Mouse (Mus musculus) ES-E14 (cell line): Measurements from ENCODE around the gene Rnf144b. TPM values are rescaled to one million over a fixed set of nuclear protein-coding genes. Genes with fewer than 3 reads are reported as not detected.

Experiments
- DNase-seq: peaks from one replicate; pipeline ENCODE4 v3.0.0-alpha.2; 2013; ENCODE audit warnings: low read depth, low spot score
- H3K27ac ChIP-seq: 2 replicates; pipeline ENCODE4 v1.5.1; 2012; ENCODE audit warnings: low read depth, mild to moderate bottlenecking, low read length, moderate library complexity, mixed read lengths; ENCODE audit not compliant: poor library complexity, insufficient read depth, severe bottlenecking
- H3K36me3 ChIP-seq: 2 replicates; pipeline ENCODE4 v1.6.1; 2012; ENCODE audit warnings: mild to moderate bottlenecking, low read length, moderate library complexity, mixed read lengths; ENCODE audit not compliant: control insufficient read depth, poor library complexity, insufficient read depth, severe bottlenecking
- H3K4me1 ChIP-seq, 2 experiments: fragments of 150-350 bp in 1 of 2; sonication (generic) in 1 of 2; 2 replicates each; pipeline ENCODE4 v1.6.1; 2012; ENCODE audit warnings: low read length in 2 of 2, mild to moderate bottlenecking in 1 of 2, mixed read lengths in 1 of 2; ENCODE audit not compliant: control insufficient read depth in 2 of 2, insufficient read depth in 2 of 2, poor library complexity in 1 of 2
- H3K4me3 ChIP-seq, 2 experiments: fragments of 150-350 bp in 1 of 2; sonication (generic) in 1 of 2; 2 replicates each; pipeline ENCODE4 v1.5.1; 2012; ENCODE audit warnings: low read length in 2 of 2, low read depth in 1 of 2, mild to moderate bottlenecking in 1 of 2, mixed read lengths in 1 of 2; ENCODE audit not compliant: insufficient read depth in 1 of 2, poor library complexity in 1 of 2, severe bottlenecking in 1 of 2
- H3K9ac ChIP-seq: 2 replicates; pipeline ENCODE4 v1.6.1; 2012; ENCODE audit warnings: low read depth, mild to moderate bottlenecking, low read length, mixed read lengths; ENCODE audit not compliant: poor library complexity, insufficient read depth, severe bottlenecking
- H3K9me3 ChIP-seq: fragments of 150-350 bp; sonication (generic); 2 replicates; pipeline ENCODE4 v1.6.1; 2012; ENCODE audit warnings: low read depth, mild to moderate bottlenecking, low read length; ENCODE audit not compliant: control insufficient read depth, insufficient read depth
- CHD2 ChIP-seq: IDR thresholded peaks from 2 replicates; pipeline ENCODE4 v1.6.1; 2014; ENCODE audit warnings: mild to moderate bottlenecking, low read depth, low read length, inconsistent platforms
- HCFC1 ChIP-seq: IDR thresholded peaks from 2 replicates; pipeline ENCODE4 v1.6.1; 2012; ENCODE audit warnings: low read length, inconsistent platforms, borderline replicate concordance; ENCODE audit not compliant: insufficient read depth
- MAFK ChIP-seq: IDR thresholded peaks from 2 replicates; pipeline ENCODE4 v1.6.1; 2014; ENCODE audit warnings: mild to moderate bottlenecking, low read depth, low read length, inconsistent platforms; ENCODE audit not compliant: insufficient read depth
- ZC3H11A ChIP-seq: IDR thresholded peaks from 2 replicates; pipeline ENCODE4 v1.6.1; 2012; ENCODE audit warnings: low read depth, mild to moderate bottlenecking, inconsistent platforms, low read length, borderline replicate concordance
- ZNF384 ChIP-seq: IDR thresholded peaks from 2 replicates; pipeline ENCODE4 v1.6.1; 2012; ENCODE audit warnings: low read depth, low read length, inconsistent platforms
- in situ Hi-C, 2 experiments: fragments of 600-800 bp; cut with MboI; formaldehyde crosslinking; loops; one replicate each; pipeline ENCODE4 v1.15.1; 2025; ENCODE audit warnings: low sequenced_read_pairs in 2 of 2, inconsistent platforms in 1 of 2; ENCODE audit not compliant: unreplicated experiment in 2 of 2
- total RNA-seq: library from RNA; depleted of rRNA; stranded (reverse); fragments of 300-350 nt; gene quantifications from 2 replicates; pipeline ENCODE4 v1.2.3, GENCODE M21; 2012

Gene Rnf144b
- total RNA-seq, 1 experiment: 1.2 TPM

- DNase-seq: no peak
- no peaks in the 10 kb centered on the region for H3K4me1 ChIP-seq
- in situ Hi-C loops: no loop called here
- no peak overlapping the region for H3K9ac ChIP-seq
- TF ChIP-seq MAFK (no peak), ZC3H11A (no peak), CHD2 (no peak)
- no peaks in the 10 kb centered on the region for H3K36me3 ChIP-seq
- no peak overlapping the region for H3K27ac ChIP-seq
- H3K4me3 ChIP-seq: no peak overlapping the region
- no peaks in the 10 kb centered on the region for H3K9me3 ChIP-seq
Measured at GRCm38 (mm10) chr13:47112924-47113323, 9.5 kb upstream of the Rnf144b start.

- in situ Hi-C loops: no loop called here
- Histone ChIP-seq H3K9me3 (no peaks in the 10 kb centered on the region), H3K27ac (no peak overlapping the region), H3K4me3 (no peak overlapping the region), H3K36me3 (no peaks in the 10 kb centered on the region), H3K9ac (no peak overlapping the region), H3K4me1 (no peaks in the 10 kb centered on the region)
- TF ChIP-seq CHD2 (no peak), MAFK (no peak), ZNF384 (no peak), HCFC1 (no peak), ZC3H11A (no peak)
- no peak for DNase-seq
Measured at GRCm38 (mm10) chr13:47116000-47116399, 6.5 kb upstream of the Rnf144b start.

- H3K9ac ChIP-seq: no peak overlapping the region
- H3K27ac ChIP-seq: no peak overlapping the region
- peaks cover 6 to 7% of the 10 kb centered on the region in 2 experiments for H3K4me1 ChIP-seq
- no peak for DNase-seq
- no peaks in the 10 kb centered on the region for H3K36me3 ChIP-seq
- in situ Hi-C loops: no loop called here
- TF ChIP-seq ZC3H11A (no peak), HCFC1 (no peak)
- no peak overlapping the region for H3K4me3 ChIP-seq
- no peaks in the 10 kb centered on the region for H3K9me3 ChIP-seq
Measured at GRCm38 (mm10) chr13:47121333-47121889, 1.0 kb upstream of the Rnf144b start.

- H3K9me3 ChIP-seq: no peaks in the 10 kb centered on the region
- no peak overlapping the region for H3K9ac ChIP-seq
- no peak overlapping the region for H3K4me3 ChIP-seq
- no peaks in the 10 kb centered on the region for H3K36me3 ChIP-seq
- no peak for TF ChIP-seq ZNF384
- TF ChIP-seq ZC3H11A: no peak
- TF ChIP-seq CHD2: no peak
- no peak for TF ChIP-seq HCFC1
- TF ChIP-seq MAFK: no peak
- no peak for DNase-seq
- no peak overlapping the region for H3K27ac ChIP-seq
- H3K4me1 ChIP-seq: peaks cover 6 to 7% of the 10 kb centered on the region in 2 experiments
- in situ Hi-C loops: no loop called here
Measured at GRCm38 (mm10) chr13:47124449-47124848, 2.0 kb downstream of the Rnf144b start.

- H3K9me3 ChIP-seq: no peaks in the 10 kb centered on the region
- no peak overlapping the region for H3K4me3 ChIP-seq
- DNase-seq: no peak
- no peak for TF ChIP-seq ZC3H11A
- no peak for TF ChIP-seq MAFK
- TF ChIP-seq ZNF384: no peak
- no peak for TF ChIP-seq HCFC1
- TF ChIP-seq CHD2: no peak
- H3K9ac ChIP-seq: no peak overlapping the region
- H3K36me3 ChIP-seq: no peaks in the 10 kb centered on the region
- in situ Hi-C loops: loop anchor here in 1 of 2 experiments (25.0 kb wide), 1 partner anchor 162 kb away; no protein-coding TSS in a partner anchor
- H3K27ac ChIP-seq: no peak overlapping the region
- peaks cover 6 to 7% of the 10 kb centered on the region in 2 experiments for H3K4me1 ChIP-seq
Measured at GRCm38 (mm10) chr13:47124986-47125385, 2.5 kb downstream of the Rnf144b start.
